1 mouse cellular context compared by ENCODE assay signal in genomic region chr19:47508771-47509281, GRCm38 (mm10).
TF ChIP-seq lines count a peak whose summit lies in the region.

No protein-coding gene starts in this region.

TF ChIP-seq in MEL, 35 proteins besides CTCF, POLR2A, EP300 and RAD21 (continued from another document):
- TF ChIP-seq CHD1 (IDR thresholded peaks at IDR 0.05; ENCODE audit: low read depth, low read length): peak; percentile 23; the same call in 1 of the 2 replicates
- TF ChIP-seq ZNF384 (IDR thresholded peaks at IDR 0.05; ENCODE audit: low read depth, low read length): no peak
- TF ChIP-seq BHLHE40 (IDR thresholded peaks at IDR 0.05; ENCODE audit: borderline replicate concordance, low read depth, low read length): no peak
- peak; percentile 36; the same call in 1 of the 2 replicates for TF ChIP-seq MAZ (IDR thresholded peaks at IDR 0.05; ENCODE audit: low read depth, low read length)
- TF ChIP-seq ELF1 (IDR thresholded peaks at IDR 0.05; ENCODE audit: low read depth, low read length): no peak
